Mouse (Mus musculus) forebrain, postnatal 0 days (tissue): ENCODE measurements around the gene Tlk1. TPM values are rescaled to one million over a fixed set of nuclear protein-coding genes. Genes with fewer than 3 reads are reported as not detected.

ENCODE experiments used
- ATAC-seq: fragments of 200-750 bp; cut with Nextera tagmentation; 2 replicates; pipeline ENCODE4 v1.8.0; 2017; ENCODE audit warnings: mild to moderate bottlenecking, moderate library complexity
- DNase-seq: peaks from one replicate; pipeline ENCODE4 v3.0.0-alpha.2; 2015
- H3K27ac ChIP-seq: fragments of 300-500 bp; sonication (generic); 2 replicates; pipeline ENCODE4 v1.5.1; 2014; ENCODE audit warnings: low read depth, mild to moderate bottlenecking, antibody characterized with exemption, low read length, moderate library complexity, mixed read lengths
- H3K27me3 ChIP-seq: fragments of 300-500 bp; sonication (generic); 2 replicates; pipeline ENCODE4 v1.6.1; 2014; ENCODE audit warnings: mild to moderate bottlenecking, low read length, mixed read lengths; ENCODE audit not compliant: insufficient read depth
- H3K36me3 ChIP-seq: fragments of 300-500 bp; sonication (generic); 2 replicates; pipeline ENCODE4 v1.6.1; 2014; ENCODE audit warnings: mild to moderate bottlenecking, moderate library complexity; ENCODE audit not compliant: insufficient read depth
- H3K4me1 ChIP-seq: fragments of 300-500 bp; sonication (generic); 2 replicates; pipeline ENCODE4 v1.6.1; 2014; ENCODE audit warnings: antibody characterized with exemption; ENCODE audit not compliant: insufficient read depth
- H3K4me2 ChIP-seq: fragments of 300-500 bp; sonication (generic); 2 replicates; pipeline ENCODE4 v1.6.1; 2014; ENCODE audit warnings: low read depth, mild to moderate bottlenecking, moderate library complexity
- H3K4me3 ChIP-seq: fragments of 300-500 bp; sonication (generic); 2 replicates; pipeline ENCODE4 v1.5.1; 2014; ENCODE audit warnings: low read depth, low read length, mixed read lengths
- H3K9ac ChIP-seq: fragments of 300-500 bp; sonication (generic); 2 replicates; pipeline ENCODE4 v1.6.1; 2014; ENCODE audit warnings: mild to moderate bottlenecking
- H3K9me3 ChIP-seq: fragments of 300-500 bp; sonication (generic); 2 replicates; pipeline ENCODE4 v1.6.1; 2016; ENCODE audit warnings: low read length
- CTCF ChIP-seq: sonication (generic); IDR thresholded peaks from 2 replicates; pipeline ENCODE4 v1.5.1; 2016; ENCODE audit warnings: antibody characterized with exemption, control low read depth, low read depth
- WGBS: fragments of 180-500 bp; shearing (Covaris S2); extraction: QIAGEN DNeasy Blood & Tissue Kit; methylation state at CpG from one replicate; pipeline ENCODE4 v1.1.7; 2014; 5-methylcytosine and 5-hydroxymethylcytosine counted together
- polyA plus RNA-seq: library from polyadenylated mRNA; unstranded; fragments of >200 nt; fragmentation: Nextera tagmentation; extraction: Ambion mirVana; gene quantifications from 2 replicates; pipeline ENCODE4 v1.2.1, GENCODE M21; 2015
- total RNA-seq: library from RNA; depleted of rRNA; stranded (reverse); fragments of >200 nt; gene quantifications from 2 replicates; pipeline ENCODE4 v1.2.3, GENCODE M21; 2014

Tlk1 gene
- total and polyA plus RNA-seq, 2 experiments from 2014 or later: 26.0 to 34.3 TPM

- ATAC-seq (no peak), DNase-seq (no peak)
- H3K9ac ChIP-seq: no peak overlapping the region
- no peak overlapping the region for H3K4me3 ChIP-seq
- no peaks in the 10 kb centered on the region for H3K27me3 ChIP-seq
- H3K9me3 ChIP-seq: no peaks in the 10 kb centered on the region
- H3K4me2 ChIP-seq: no peak overlapping the region
- H3K4me1 ChIP-seq: no peaks in the 10 kb centered on the region
- no peaks in the 10 kb centered on the region for H3K36me3 ChIP-seq
- TF ChIP-seq CTCF: no peak
- no peak overlapping the region for H3K27ac ChIP-seq
- WGBS: 52% methylated on average over 1 of the region's 1 CpGs
Measured at GRCm38 (mm10) chr2:70833261-70833660, 7.7 kb upstream of the Tlk1 start.

GRCm38 (mm10) chr2:70831709-70832350, 6.3 kb upstream of the Tlk1 start:
- no peaks in the 10 kb centered on the region for H3K4me1 ChIP-seq
- 89% methylated on average over 10 of the region's 10 CpGs for WGBS
- no peak for DNase-seq
- H3K9ac ChIP-seq: no peak overlapping the region
- no peak for ATAC-seq
- no peaks in the 10 kb centered on the region for H3K27me3 ChIP-seq
- H3K36me3 ChIP-seq: no peaks in the 10 kb centered on the region
- no peaks in the 10 kb centered on the region for H3K9me3 ChIP-seq
- no peak overlapping the region for H3K4me2 ChIP-seq
- no peak overlapping the region for H3K4me3 ChIP-seq
- H3K27ac ChIP-seq: no peak overlapping the region
- TF ChIP-seq CTCF: no peak

GRCm38 (mm10) chr2:70830683-70831082, 5.2 kb upstream of the Tlk1 start:
- no peaks in the 10 kb centered on the region for H3K9me3 ChIP-seq
- no peak overlapping the region for H3K4me3 ChIP-seq
- H3K27me3 ChIP-seq: no peaks in the 10 kb centered on the region
- no peaks in the 10 kb centered on the region for H3K4me1 ChIP-seq
- WGBS: 73% methylated on average over 2 of the region's 2 CpGs
- no peak overlapping the region for H3K4me2 ChIP-seq
- DNase-seq (no peak), ATAC-seq (no peak)
- H3K27ac ChIP-seq: no peak overlapping the region
- no peak for TF ChIP-seq CTCF
- no peak overlapping the region for H3K9ac ChIP-seq
- H3K36me3 ChIP-seq: no peaks in the 10 kb centered on the region

- no peak overlapping the region for H3K4me2 ChIP-seq
- ATAC-seq: no peak
- WGBS: 91% methylated on average over 5 of the region's 5 CpGs
Measured at GRCm38 (mm10) chr2:70829946-70830610, 4.5 kb upstream of the Tlk1 start.

GRCm38 (mm10) chr2:70827780-70828179, 2.3 kb upstream of the Tlk1 start:
- 89% methylated on average over 8 of the region's 8 CpGs for WGBS

More at GRCm38 (mm10) chr2:70829946-70830610, 4.5 kb upstream of the Tlk1 start:
- Histone ChIP-seq H3K4me3 (no peak overlapping the region), H3K27me3 (no peaks in the 10 kb centered on the region), H3K4me1 (no peaks in the 10 kb centered on the region), H3K9ac (no peak overlapping the region), H3K9me3 (no peaks in the 10 kb centered on the region), H3K36me3 (no peaks in the 10 kb centered on the region), H3K27ac (no peak overlapping the region)
- no peak for TF ChIP-seq CTCF
- no peak for DNase-seq

GRCm38 (mm10) chr2:70826436-70827230, 1.1 kb upstream of the Tlk1 start:
- no peak overlapping the region for H3K9ac ChIP-seq
- H3K4me1 ChIP-seq: peaks cover 4% of the 10 kb centered on the region; the same call in 1 of the 2 replicates
- no peaks in the 10 kb centered on the region for H3K9me3 ChIP-seq
- H3K27me3 ChIP-seq: no peaks in the 10 kb centered on the region
- H3K27ac ChIP-seq: no peak overlapping the region
- ATAC-seq: no peak
- 0 out of 2 replicates have a peak overlapping the region, but pooled peaks have one; percentile 94 for H3K4me3 ChIP-seq
- DNase-seq: no peak
- WGBS: 70% methylated on average over 8 of the region's 8 CpGs
- no peak for TF ChIP-seq CTCF
- peak overlapping the region; percentile 55 for H3K4me2 ChIP-seq
- H3K36me3 ChIP-seq: no peaks in the 10 kb centered on the region

More at GRCm38 (mm10) chr2:70827780-70828179, 2.3 kb upstream of the Tlk1 start:
- no peak overlapping the region for H3K9ac ChIP-seq
- no peak for ATAC-seq
- no peaks in the 10 kb centered on the region for H3K36me3 ChIP-seq
- H3K4me3 ChIP-seq: no peak overlapping the region
- H3K4me1 ChIP-seq: no peaks in the 10 kb centered on the region; the same call in 1 of the 2 replicates
- H3K9me3 ChIP-seq: no peaks in the 10 kb centered on the region
- H3K27me3 ChIP-seq: no peaks in the 10 kb centered on the region
- H3K4me2 ChIP-seq: no peak overlapping the region
- no peak overlapping the region for H3K27ac ChIP-seq
- DNase-seq: no peak
- TF ChIP-seq CTCF: no peak
